ENCODE assay signal across 8 mouse cellular contexts in the genomic region with DNA sequence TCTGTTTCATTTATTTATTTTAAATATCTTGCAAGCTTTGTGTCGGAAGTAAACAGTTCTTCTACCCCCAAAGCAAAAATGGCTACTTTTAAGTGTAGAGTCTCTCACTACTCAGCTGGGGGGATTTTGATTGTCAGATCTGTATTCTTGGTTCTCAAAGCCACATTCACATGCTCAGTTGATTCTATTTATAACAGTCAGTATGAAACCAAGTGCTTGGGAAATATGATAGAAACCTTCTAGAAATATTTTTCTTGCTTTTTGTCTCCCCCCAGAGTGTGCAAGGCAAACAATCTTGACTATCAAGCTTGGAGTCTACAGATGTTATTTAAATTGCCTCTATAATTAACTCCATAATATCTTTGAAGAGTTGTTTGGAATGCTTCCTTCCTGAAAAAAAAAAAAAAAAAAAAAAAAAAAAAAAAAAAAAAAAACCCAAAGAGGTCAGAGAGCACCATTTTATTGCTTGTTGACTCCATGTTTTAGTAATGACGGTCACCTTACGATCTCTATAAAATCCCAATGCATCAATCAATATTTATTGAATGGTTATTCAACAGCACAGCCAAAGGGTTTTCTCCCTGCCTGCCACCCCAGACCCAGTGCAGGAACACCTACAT. TPM values are rescaled to one million over a fixed set of nuclear protein-coding genes. Genes with fewer than 3 reads are reported as not detected.
DNase-seq lines count a peak whose midpoint lies in the region; ATAC-seq and TF ChIP-seq lines count a peak whose summit lies in the region.

No protein-coding gene starts in this region.

- H3K9ac ChIP-seq in embryonic facial prominence, embryonic 14.5 days (ENCODE audit: low read depth, low read length) = peak overlapping the region; percentile 58; the same call in 1 of the 2 replicates
- H3K9ac ChIP-seq in intestine, embryonic 16.5 days (ENCODE audit: low read depth, low read length) = peak overlapping the region; percentile 39; the same call in 1 of the 2 replicates
- H3K9ac ChIP-seq in neural tube, embryonic 13.5 days = peak overlapping the region; percentile 73

- H3K4me2 ChIP-seq in embryonic facial prominence, embryonic 14.5 days (ENCODE audit: low read depth, low read length) = peak overlapping the region; percentile 54
- H3K4me2 ChIP-seq in intestine, embryonic 16.5 days (ENCODE audit: low read depth, low read length) = peak overlapping the region; percentile 49
- H3K4me2 ChIP-seq in neural tube, embryonic 13.5 days = peak overlapping the region; percentile 63

- DNase-seq in layer of hippocampus, adult 2 months (ENCODE audit: low spot score in 2 of 2) = no peak
- no peak for DNase-seq in layer of hippocampus, adult 9-10 months (ENCODE audit: low spot score)
- no peak for DNase-seq in embryonic facial prominence, embryonic 14.5 days (ENCODE audit: low spot score)
- DNase-seq in T-cell, adult 2 months (ENCODE audit: low spot score) = no peak
- no peak for DNase-seq in embryo, embryonic 9.5 days (ENCODE audit: extremely low spot score)
- DNase-seq in right cerebral cortex, postnatal 36 days (ENCODE audit: low spot score in 2 of 2) = no peak

- peak overlapping the region; percentile 67 for H3K4me3 ChIP-seq in layer of hippocampus, adult 2 months
- peak overlapping the region; percentile 30 for H3K4me3 ChIP-seq in embryonic facial prominence, embryonic 14.5 days (ENCODE audit: low read depth, low read length)
- peak overlapping the region; percentile 40 for H3K4me3 ChIP-seq in intestine, embryonic 16.5 days (ENCODE audit: low read length)
- peak overlapping the region; percentile 43 for H3K4me3 ChIP-seq in neural tube, embryonic 13.5 days

- WGBS in embryonic facial prominence, embryonic 14.5 days = 61% methylated on average over 3 of the region's 3 CpGs
- WGBS in intestine, embryonic 16.5 days = 36% methylated on average over 3 of the region's 3 CpGs
- WGBS in neural tube, embryonic 13.5 days = 40% methylated on average over 3 of the region's 3 CpGs

- TF ChIP-seq CTCF in layer of hippocampus, adult 2 months (conservative IDR thresholded peaks at IDR 0.05) = no peak

- H3K27me3 ChIP-seq in embryonic facial prominence, embryonic 14.5 days (replicated peaks; ENCODE audit: control insufficient read depth, insufficient read depth, low read length) = no peaks in the 10 kb centered on the region
- H3K27me3 ChIP-seq in intestine, embryonic 16.5 days (replicated peaks; ENCODE audit: control insufficient read depth, insufficient read depth, low read length) = no peaks in the 10 kb centered on the region
- no peaks in the 10 kb centered on the region for H3K27me3 ChIP-seq in neural tube, embryonic 13.5 days

- peak overlapping the region; percentile 84 for H3K27ac ChIP-seq in layer of hippocampus, adult 2 months
- no peak overlapping the region for H3K27ac ChIP-seq in embryonic facial prominence, embryonic 14.5 days (replicated peaks; ENCODE audit: low read depth, low read length)
- H3K27ac ChIP-seq in intestine, embryonic 16.5 days (ENCODE audit: low read length) = no peak overlapping the region
- H3K27ac ChIP-seq in neural tube, embryonic 13.5 days (replicated peaks) = peak overlapping the region; percentile 79

- peaks cover 7% of the 10 kb centered on the region; the same call in 1 of the 2 replicates for H3K4me1 ChIP-seq in embryonic facial prominence, embryonic 14.5 days (ENCODE audit: control insufficient read depth, insufficient read depth, low read length)
- H3K4me1 ChIP-seq in intestine, embryonic 16.5 days (ENCODE audit: control insufficient read depth, insufficient read depth, low read length) = 0 out of 2 replicates have a peak, but pooled peaks cover 4% of the 10 kb centered on the region
- H3K4me1 ChIP-seq in neural tube, embryonic 13.5 days (replicated peaks) = peaks cover 8% of the 10 kb centered on the region; the same call in 1 of the 2 replicates

- no peaks in the 10 kb centered on the region for H3K9me3 ChIP-seq in embryonic facial prominence, embryonic 14.5 days (ENCODE audit: control insufficient read depth, low read length)
- H3K9me3 ChIP-seq in intestine, embryonic 16.5 days (ENCODE audit: control insufficient read depth, low read length) = no peaks in the 10 kb centered on the region
- no peaks in the 10 kb centered on the region for H3K9me3 ChIP-seq in neural tube, embryonic 13.5 days

- no peaks in the 10 kb centered on the region for H3K36me3 ChIP-seq in embryonic facial prominence, embryonic 14.5 days (ENCODE audit: control insufficient read depth, insufficient read depth, low read length)
- no peaks in the 10 kb centered on the region for H3K36me3 ChIP-seq in intestine, embryonic 16.5 days (ENCODE audit: control insufficient read depth, insufficient read depth, low read length)
- H3K36me3 ChIP-seq in neural tube, embryonic 13.5 days = no peaks in the 10 kb centered on the region

- no peak for ATAC-seq in embryonic facial prominence, embryonic 14.5 days (ENCODE audit: low read depth)
- ATAC-seq in intestine, embryonic 16.5 days = no peak
- ATAC-seq in neural tube, embryonic 13.5 days (ENCODE audit: low read depth) = no peak; the same call in 1 of the 2 replicates

RNA-seq across cellular contexts. Expression of a gene that starts 0.6 kb away (rescaled TPM):
- 10 to 100 TPM; 24.8 to 29.5 TPM for total RNA-seq in layer of hippocampus, adult 2 months (2021)
- polyA plus RNA-seq in embryonic facial prominence, embryonic 14.5 days (2014; fragmentation: Nextera tagmentation; extraction: Ambion mirVana) = 0.66 and 0.70 TPM in 2 replicates
- polyA plus RNA-seq in intestine, embryonic 16.5 days (2015; fragmentation: Nextera tagmentation; extraction: Ambion mirVana) = 0.22 and 0.54 TPM in 2 replicates
- polyA plus RNA-seq in neural tube, embryonic 13.5 days (2015; fragmentation: Nextera tagmentation; extraction: Ambion mirVana) = 4.2 and 5.9 TPM in 2 replicates

RNA-seq across cellular contexts. Expression of a gene that starts 12.5 kb away (rescaled TPM):
- 10 to 100 TPM; 55.8 to 62.3 TPM for total RNA-seq in layer of hippocampus, adult 2 months (2021)
- polyA plus RNA-seq in embryonic facial prominence, embryonic 14.5 days (2014; fragmentation: Nextera tagmentation; extraction: Ambion mirVana) = 130 and 146 TPM in 2 replicates
- polyA plus RNA-seq in intestine, embryonic 16.5 days (2015; fragmentation: Nextera tagmentation; extraction: Ambion mirVana) = 142 and 159 TPM in 2 replicates
- polyA plus RNA-seq in neural tube, embryonic 13.5 days (2015; fragmentation: Nextera tagmentation; extraction: Ambion mirVana) = 319 and 376 TPM in 2 replicates

RNA-seq across cellular contexts. Expression of a gene that starts 41.8 kb away (rescaled TPM):
- total RNA-seq in layer of hippocampus, adult 2 months (2021) = not detected
- polyA plus RNA-seq in embryonic facial prominence, embryonic 14.5 days (2014; fragmentation: Nextera tagmentation; extraction: Ambion mirVana) = 0.10 and 0.26 TPM in 2 replicates
- polyA plus RNA-seq in intestine, embryonic 16.5 days (2015; fragmentation: Nextera tagmentation; extraction: Ambion mirVana) = not detected in 2 replicates
- polyA plus RNA-seq in neural tube, embryonic 13.5 days (2015; fragmentation: Nextera tagmentation; extraction: Ambion mirVana) = 0.17 and 0.63 TPM in 2 replicates

Comparison
In these comparisons a context has a peak if more than half of its experiments do, and no peak if none do; other contexts are left out.
1. H3K27ac ChIP-seq: peak in layer of hippocampus, adult 2 months (single experiment) and neural tube, embryonic 13.5 days (single experiment); none in embryonic facial prominence, embryonic 14.5 days (single experiment) and intestine, embryonic 16.5 days (single experiment).
2. Peak in every context shown above with its lines, with median percentiles within 50 percentile points of each other: H3K4me3 ChIP-seq, H3K4me2 ChIP-seq and H3K9ac ChIP-seq.